Mouse (Mus musculus): Measurements from ENCODE around the gene Hnrnpr.

Gene Hnrnpr

DNA sequence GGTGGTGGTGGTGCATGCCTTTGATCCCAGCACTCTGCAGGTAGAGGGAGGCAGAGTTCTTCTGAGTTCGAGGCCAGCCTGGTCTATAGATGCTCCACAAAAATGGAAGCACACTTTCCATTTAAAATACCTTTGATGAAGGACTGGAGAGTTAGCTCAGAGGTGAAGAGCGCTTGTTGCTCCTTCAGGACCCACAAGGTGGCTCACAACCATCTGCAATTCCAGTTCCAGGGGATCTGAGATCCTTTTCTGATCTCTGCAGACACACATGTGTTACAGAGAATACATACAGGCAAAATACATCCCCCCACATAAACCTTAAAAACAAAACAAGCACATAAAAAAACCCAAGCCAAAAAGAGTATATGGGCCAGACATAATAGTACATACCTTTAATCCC lies 2.4 kb upstream of the Hnrnpr start:
- no peak for DNase-seq (ENCODE audit: extremely low spot score)

GRCm38 (mm10) chr4:136309780-136310179 lies 962 bp upstream of the Hnrnpr start:
- DNase-seq (ENCODE audit: extremely low spot score): peak; percentile 76

DNA sequence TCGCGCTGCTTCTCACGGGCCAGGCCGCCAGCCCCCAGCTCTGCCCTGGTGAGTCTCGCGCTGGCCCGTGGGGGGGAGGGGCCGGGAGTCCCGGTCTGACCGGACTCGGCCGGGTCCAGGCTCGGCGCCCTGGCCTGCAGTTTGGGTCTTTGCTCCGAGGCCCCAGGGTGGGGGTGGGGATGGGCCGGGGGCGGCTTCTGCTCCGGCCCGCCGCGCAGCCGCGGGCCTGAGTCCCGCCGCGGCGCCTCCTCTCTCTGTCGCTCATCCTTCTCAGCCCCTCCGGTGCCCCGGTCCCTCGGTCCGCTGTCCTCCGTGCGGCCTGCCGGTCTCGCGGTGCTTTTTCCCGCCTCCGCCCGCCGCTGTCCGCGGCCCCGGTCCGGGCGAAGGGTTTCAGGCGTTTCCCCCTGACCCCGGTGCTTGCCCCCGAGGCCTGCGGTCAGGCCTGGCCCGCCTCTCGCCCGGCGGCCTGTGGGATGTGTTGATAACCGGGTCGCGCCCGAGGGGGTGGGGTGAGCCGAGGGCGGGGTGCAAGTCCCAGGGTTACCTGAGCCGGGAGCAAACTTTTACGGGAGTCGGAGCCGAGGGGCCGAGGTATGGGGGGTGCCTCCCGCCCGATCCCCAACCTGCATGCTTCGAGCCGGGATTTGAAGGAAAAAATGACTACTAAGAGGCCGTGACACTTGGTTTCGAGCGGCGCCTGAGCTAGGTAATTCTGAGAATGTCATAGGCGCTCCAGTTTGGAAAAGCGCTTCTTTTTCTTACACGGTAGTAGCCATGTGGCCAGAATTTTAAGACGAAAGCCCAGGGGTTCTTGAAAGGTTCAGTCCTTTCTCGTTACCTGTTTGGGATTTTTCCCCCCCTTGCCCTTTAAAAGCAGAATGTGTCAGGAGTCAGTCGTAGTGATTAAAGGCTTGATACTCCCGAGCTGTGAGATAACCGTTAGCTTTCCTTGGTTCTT lies 579 bp downstream of the Hnrnpr start:
- peak; percentile 79 for DNase-seq (ENCODE audit: extremely low spot score)

GRCm38 (mm10) chr4:136312616-136313015 lies 1.9 kb downstream of the Hnrnpr start:
- DNase-seq (ENCODE audit: extremely low spot score): no peak

DNA sequence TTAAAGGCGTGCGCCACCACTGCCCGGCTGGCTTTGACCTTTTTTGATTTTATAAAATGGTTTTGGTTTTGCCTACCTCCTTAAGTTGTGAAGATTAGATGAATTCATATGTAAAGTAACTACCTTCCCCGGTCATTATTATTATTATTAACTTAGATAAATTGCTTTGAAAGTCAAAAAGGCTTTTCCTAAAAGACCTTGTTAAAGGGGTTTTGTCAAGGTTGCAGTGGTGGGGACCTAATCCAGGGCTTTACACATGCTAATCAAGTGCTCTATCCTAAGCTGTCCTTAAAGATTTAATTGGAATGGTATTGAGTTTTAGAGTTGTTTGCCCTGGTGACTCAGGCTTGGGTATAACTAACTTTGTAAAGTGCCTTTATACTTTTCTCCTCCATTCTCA lies 6.9 kb downstream of the Hnrnpr start:
- no peak for DNase-seq (ENCODE audit: extremely low spot score)

DNA sequence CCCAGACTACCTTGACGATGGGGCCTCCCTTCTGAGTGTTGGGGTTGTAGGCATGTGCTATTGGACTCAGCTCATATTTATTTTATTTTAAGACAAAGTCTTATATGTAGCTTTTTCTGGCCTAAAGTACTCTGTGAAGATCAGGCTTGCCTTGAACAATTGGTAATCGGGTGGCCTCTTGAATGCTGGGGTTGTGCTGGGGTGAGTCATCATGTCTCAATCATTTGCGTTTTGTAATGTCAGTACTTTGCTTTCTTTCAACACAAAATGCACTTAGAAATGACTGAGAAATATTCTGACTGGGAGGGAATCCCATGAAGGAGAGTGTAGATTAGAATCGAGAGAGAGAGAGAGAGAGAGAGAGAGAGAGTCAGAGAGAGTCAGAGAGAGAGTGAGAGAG lies 9.3 kb downstream of the Hnrnpr start:
- no peak for DNase-seq (ENCODE audit: extremely low spot score)

GRCm38 (mm10) chr4:136324226-136324625 lies 13.5 kb downstream of the Hnrnpr start:
- no peak for DNase-seq (ENCODE audit: extremely low spot score)

- DNase-seq (ENCODE audit: extremely low spot score): no peak
Observed at GRCm38 (mm10) chr4:136327238-136327637, 16.5 kb downstream of the Hnrnpr start.

- DNase-seq (ENCODE audit: extremely low spot score): no peak
Observed at GRCm38 (mm10) chr4:136328115-136328514, 17.4 kb downstream of the Hnrnpr start.

DNA sequence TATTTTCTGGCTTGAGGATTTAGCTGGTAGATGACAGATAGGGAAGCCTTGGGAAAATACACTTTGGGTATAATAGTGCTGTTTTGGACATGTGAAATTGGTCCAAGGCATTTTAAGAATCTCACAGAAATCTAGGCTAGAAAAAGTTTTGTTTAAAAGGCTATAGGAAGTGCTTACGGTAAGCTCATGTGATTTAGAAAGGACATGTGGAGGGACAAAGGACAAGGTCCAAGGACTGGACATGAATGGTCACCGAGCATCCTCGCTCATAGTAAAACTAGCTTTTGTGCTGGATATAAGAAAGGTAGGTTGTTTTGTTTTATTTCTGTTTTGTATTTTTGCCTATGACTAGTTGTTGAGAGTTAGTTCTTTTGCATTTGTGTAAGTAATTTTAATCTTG lies 21.0 kb downstream of the Hnrnpr start:
- no peak for DNase-seq (ENCODE audit: extremely low spot score)

DNA sequence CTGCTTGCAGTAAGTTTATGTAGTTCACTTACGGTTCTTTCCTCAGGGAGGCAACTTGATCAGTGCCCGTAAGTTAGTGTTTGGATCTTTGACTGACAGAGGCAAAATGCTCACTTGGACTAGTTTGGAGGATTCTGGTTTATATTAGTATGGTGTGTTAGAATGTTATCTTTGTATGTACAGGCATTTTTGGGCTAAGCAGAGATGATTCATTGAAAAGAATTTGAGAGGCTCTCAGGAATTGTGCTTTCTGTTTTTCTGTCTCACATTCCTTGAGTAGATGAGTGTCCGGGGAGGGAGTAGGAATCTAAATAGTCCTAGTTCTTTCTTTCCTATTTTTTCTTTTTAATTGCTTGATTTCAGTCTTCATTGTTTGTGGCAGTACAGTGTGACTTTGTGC lies 22.4 kb downstream of the Hnrnpr start:
- DNase-seq (ENCODE audit: extremely low spot score): no peak

DNA sequence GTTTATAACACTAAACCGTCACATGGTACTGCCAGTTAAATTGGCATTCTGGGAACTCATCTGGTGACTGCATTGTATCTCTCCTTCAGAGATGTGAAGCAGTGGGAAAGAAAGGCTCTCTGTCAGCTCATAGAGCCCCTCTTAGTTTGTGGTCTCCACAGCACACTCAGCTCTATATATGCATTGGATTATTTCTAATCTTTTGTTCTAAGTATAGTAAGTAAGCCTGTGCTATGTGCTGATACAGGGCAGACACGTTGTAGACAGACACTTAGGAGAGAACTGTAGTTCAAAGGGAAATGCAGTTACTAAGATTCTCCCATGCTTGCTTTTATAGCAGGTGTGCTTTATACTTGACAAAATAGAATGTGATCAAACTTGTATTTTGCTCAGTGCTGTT lies 24.3 kb downstream of the Hnrnpr start:
- DNase-seq (ENCODE audit: extremely low spot score): no peak

- DNase-seq (ENCODE audit: extremely low spot score): no peak
Observed at GRCm38 (mm10) chr4:136337129-136337528, 26.4 kb downstream of the Hnrnpr start.

- DNase-seq (ENCODE audit: extremely low spot score): no peak
Observed at GRCm38 (mm10) chr4:136349616-136350015, 38.9 kb downstream of the Hnrnpr start.

- no peak for DNase-seq (ENCODE audit: extremely low spot score)
Observed at GRCm38 (mm10) chr4:136357026-136357425, 46.3 kb downstream of the Hnrnpr start.

- no peak for DNase-seq (ENCODE audit: extremely low spot score)
Observed at GRCm38 (mm10) chr4:136357429-136357828, 46.7 kb downstream of the Hnrnpr start.

- no peak for DNase-seq (ENCODE audit: extremely low spot score)
Observed at GRCm38 (mm10) chr4:136367856-136368255, 57.1 kb downstream of the Hnrnpr start.

DNA sequence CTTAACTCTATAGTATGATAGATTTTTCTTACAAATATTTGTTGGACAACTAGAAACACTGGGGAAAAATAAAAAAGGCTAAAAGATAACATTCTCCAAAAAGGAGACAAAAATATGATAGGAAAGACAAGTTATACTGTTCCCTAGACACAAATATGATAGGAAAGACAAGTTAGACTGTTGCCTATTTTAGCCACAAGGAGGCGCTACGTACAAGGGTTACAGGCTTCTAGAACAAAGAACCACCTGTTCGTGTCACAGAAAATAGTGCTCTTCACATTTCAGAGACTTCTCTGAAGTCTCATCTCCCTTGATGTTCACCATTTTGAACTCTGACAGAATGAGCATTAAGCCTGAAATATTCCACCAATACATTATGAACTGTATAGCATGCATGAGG lies 59.0 kb downstream of the Hnrnpr start:
- peak; percentile 67 for DNase-seq (ENCODE audit: extremely low spot score)

DNA sequence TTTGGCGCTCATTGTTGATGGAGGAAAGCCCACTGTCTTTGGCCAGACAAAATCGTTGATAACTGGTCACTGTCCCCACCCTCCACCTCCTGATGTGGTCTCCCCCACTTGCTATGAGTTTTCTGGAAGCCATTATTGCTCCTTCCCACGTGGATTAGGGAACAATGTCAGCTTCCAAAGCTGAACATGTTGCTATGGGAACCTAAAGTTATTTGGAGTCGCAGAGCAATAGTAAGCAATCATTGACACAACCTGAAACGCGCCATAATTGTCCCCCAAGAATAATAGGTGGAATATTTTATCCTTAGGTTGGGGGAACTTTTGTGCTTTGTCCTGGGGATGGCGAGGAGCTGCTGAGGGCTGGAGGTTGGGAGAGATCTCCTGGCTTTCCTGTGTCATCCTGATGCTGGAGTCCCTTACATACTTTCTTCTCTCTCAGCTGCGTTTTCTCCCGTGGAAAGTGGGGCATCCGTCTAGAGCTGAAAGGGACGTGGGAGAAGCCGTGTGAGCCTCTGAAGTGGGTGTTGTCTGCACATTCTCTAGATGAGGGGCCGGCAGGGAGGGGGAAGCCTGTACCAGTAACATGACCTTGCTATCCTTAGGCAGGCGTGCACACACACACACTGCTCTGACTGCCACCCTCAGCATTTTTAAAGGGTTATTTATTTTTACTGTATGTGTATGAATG lies 62.9 kb downstream of the Hnrnpr start:
- DNase-seq (ENCODE audit: extremely low spot score): no peak

DNA sequence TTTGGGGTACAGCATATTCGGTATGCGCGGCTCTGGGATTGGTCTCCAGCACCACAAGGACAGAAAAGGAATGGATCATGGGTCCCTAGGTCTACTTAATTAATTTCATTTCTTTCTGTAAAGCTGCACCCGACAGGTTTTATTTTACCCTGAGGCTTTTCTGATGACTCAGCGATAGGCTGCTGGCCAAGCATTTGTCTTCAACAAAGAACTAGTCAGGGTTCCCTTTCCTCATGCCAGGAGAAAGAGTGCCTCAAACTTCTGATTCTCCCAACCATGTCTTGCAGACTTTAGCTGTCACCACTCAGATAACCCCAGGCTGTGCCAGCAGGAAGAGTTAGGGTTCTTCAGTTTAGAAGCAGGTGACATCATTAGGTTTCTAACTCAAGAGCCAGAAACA lies 66.3 kb downstream of the Hnrnpr start:
- no peak for DNase-seq (ENCODE audit: extremely low spot score)

DNA sequence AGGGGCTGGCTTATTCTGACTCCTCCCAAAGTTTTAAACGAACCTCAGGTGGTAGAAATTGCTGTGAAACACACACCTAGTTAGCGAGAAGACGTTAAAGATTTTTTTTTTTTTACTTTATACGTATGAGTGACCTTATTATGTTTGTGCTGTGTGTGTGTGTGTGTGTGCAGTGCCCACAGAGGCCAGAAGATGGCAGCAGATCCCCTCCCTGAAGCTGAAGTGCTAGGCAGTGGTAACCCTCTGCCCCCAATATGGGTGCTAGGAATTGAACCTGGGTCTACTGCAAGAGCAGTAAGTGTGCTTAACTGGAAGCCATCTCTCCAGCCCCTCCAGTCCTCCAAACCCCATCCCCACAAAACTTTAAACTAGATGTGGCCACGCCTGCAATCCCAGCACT lies 72.3 kb downstream of the Hnrnpr start:
- no peak for DNase-seq (ENCODE audit: extremely low spot score)

DNA sequence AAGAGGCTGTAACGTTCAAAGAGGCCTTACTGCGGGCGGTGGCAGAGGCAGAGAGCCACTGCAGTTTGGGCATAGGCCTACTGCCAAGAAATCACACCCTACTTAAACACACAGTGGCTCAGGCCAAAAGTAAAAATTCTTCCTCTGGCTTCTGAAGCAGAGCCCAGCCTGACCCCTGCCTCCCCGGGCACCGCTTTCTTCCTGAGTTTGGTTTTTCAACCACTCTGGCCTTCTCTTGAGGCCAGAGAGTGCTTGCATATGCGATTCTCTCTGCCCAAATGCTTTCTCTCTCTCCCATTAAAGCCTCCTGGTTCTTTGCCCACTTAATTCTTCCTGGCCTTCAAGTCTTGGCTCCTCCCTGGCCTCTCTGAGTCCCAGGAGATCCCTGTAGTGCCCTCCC lies 73.1 kb downstream of the Hnrnpr start:
- no peak for DNase-seq (ENCODE audit: extremely low spot score)

DNA sequence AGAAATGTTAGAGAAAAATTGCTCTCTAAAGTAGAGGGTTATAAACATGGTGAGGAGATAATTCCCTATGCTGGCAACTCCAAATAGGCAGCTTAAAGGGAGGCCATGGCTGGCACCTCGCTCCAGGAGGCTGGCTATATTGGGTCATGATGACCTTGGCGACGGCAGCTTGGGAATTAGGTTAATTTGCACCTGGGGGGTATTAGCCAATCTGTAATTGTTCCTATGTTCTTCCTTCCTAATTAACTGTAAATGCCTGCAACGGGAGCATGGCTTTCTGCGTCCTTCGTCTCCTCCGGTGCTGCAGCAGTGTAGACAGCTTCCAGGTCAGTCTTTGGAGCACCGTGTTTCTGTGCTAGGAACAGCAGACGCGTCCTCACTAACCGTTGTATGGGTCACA lies 76.5 kb downstream of the Hnrnpr start:
- no peak for DNase-seq (ENCODE audit: extremely low spot score)
